Comparison of ENCODE assay signal across 18 mouse cellular contexts in the genomic region with DNA sequence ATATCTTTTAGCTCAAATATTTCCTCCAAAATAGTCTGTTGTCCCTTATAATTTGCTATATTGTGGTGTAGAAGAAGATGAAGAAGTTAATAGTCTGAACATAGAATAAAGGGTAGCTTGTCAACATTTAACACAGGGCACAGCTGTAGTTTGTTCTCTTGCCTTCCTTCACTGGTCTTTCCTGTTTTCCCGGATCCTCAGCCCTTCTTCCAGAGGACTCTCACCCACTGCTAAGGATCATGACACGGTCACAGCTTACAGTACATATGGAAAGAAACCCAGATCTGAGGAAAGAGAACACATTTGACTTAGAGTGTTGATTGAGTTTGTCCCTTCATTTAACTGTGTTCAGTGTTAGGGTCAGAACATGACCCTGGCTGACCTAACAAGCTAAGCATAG. TPM values are rescaled to one million over a fixed set of nuclear protein-coding genes. Genes with fewer than 3 reads are reported as not detected.
"Had no signal": no experiment of that assay in that cellular context is flagged by ENCODE, and none has a peak within 500 bp of the region (broad histone marks: within the 10 kb centered on the region; RNA-seq: fewer than 3 reads in every experiment).

No protein-coding gene starts in this region.

- ATAC-seq: liver, embryonic 12.5 days; midbrain, embryonic 16.5 days had no signal

- H3K36me3 ChIP-seq: limb, embryonic 15.5 days; liver, embryonic 12.5 days; midbrain, embryonic 12.5 days; neural tube, embryonic 13.5 days; stomach, embryonic 15.5 days had no signal

- H3K4me1 ChIP-seq: limb, embryonic 15.5 days; liver, embryonic 12.5 days; midbrain, embryonic 12.5 days; neural tube, embryonic 13.5 days; stomach, embryonic 15.5 days had no signal

- H3K27ac ChIP-seq: left cerebral cortex, adult 2 months; limb, embryonic 15.5 days; liver, embryonic 12.5 days; midbrain, embryonic 12.5 days; neural tube, embryonic 13.5 days; stomach, embryonic 15.5 days had no signal

- H3K4me3 ChIP-seq: left cerebral cortex, adult 2 months; limb, embryonic 15.5 days; liver, embryonic 12.5 days; midbrain, embryonic 12.5 days; neural tube, embryonic 13.5 days; stomach, embryonic 15.5 days had no signal

- DNase-seq: right cerebral cortex, postnatal 14 days; thymus, adult 2 months; thymus, postnatal 25 days had no signal

- H3K9me3 ChIP-seq: limb, embryonic 15.5 days; liver, embryonic 12.5 days; midbrain, embryonic 12.5 days; neural tube, embryonic 13.5 days; stomach, embryonic 15.5 days had no signal

- H3K9ac ChIP-seq: limb, embryonic 15.5 days; liver, embryonic 12.5 days; midbrain, embryonic 12.5 days; neural tube, embryonic 13.5 days; stomach, embryonic 15.5 days had no signal

- H3K27me3 ChIP-seq: limb, embryonic 15.5 days; liver, embryonic 12.5 days; midbrain, embryonic 12.5 days; neural tube, embryonic 13.5 days; stomach, embryonic 15.5 days had no signal

- H3K4me2 ChIP-seq: limb, embryonic 15.5 days; liver, embryonic 12.5 days; midbrain, embryonic 12.5 days; neural tube, embryonic 13.5 days; stomach, embryonic 15.5 days had no signal

RNA-seq across cellular contexts. Expression of a gene that starts 53.7 kb away (rescaled TPM):
- total RNA-seq: left cerebral cortex, adult 2 months; megakaryocyte-erythroid progenitor cell, adult 5-6 weeks had no signal
- polyA plus RNA-seq: testis, adult 2 months had no signal

RNA-seq across cellular contexts. Expression of a gene that starts 58.5 kb away (rescaled TPM):
- total RNA-seq: layer of hippocampus, postnatal 25 days; left cerebral cortex, adult 2 months; left cerebral cortex, postnatal 14 days; megakaryocyte-erythroid progenitor cell, adult 5-6 weeks had no signal
- polyA plus RNA-seq: limb, embryonic 11.5 days; limb, embryonic 15.5 days; liver, embryonic 16.5 days; midbrain, embryonic 12.5 days; midbrain, embryonic 16.5 days; neural tube, embryonic 13.5 days; spleen, adult 2 months; stomach, embryonic 15.5 days; testis, adult 2 months; thymus, adult 2 months; urinary bladder, adult 2 months had no signal
